Mouse (Mus musculus): Measurements from ENCODE around the gene Raet1e. TPM values are rescaled to one million over a fixed set of nuclear protein-coding genes. Genes with fewer than 3 reads are reported as not detected.
"Not testable (repeated sequence)": the region's sequence is repeated elsewhere in the genome, so short reads cannot be mapped to it uniquely, and the experiment has no call there.

Gene Raet1e
- polyA plus RNA-seq, 1 experiment from 2014 or later, result 3.2 TPM

- H3K9me3 ChIP-seq (ENCODE audit: control insufficient read depth, low read length); DNase-seq (ENCODE audit: low spot score); H3K4me3 ChIP-seq (ENCODE audit: low read depth, low read length); ATAC-seq (replicated peaks; ENCODE audit: low FRiP score); H3K9ac ChIP-seq (ENCODE audit: low read depth, low read length); H3K36me3 ChIP-seq (ENCODE audit: control insufficient read depth, insufficient read depth, low read length); H3K27ac ChIP-seq (ENCODE audit: low read depth, low read length); H3K4me1 ChIP-seq (replicated peaks; ENCODE audit: control insufficient read depth, insufficient read depth, low read length): not testable (repeated sequence)
- peak overlapping the region; percentile 36; the same call in 1 of the 2 replicates for H3K4me2 ChIP-seq
- peaks cover 32% of the 10 kb centered on the region for H3K27me3 ChIP-seq (replicated peaks; ENCODE audit: control insufficient read depth, insufficient read depth, low read length)
- 16% methylated on average over 9 of the region's 9 CpGs for WGBS
Observed at GRCm38 (mm10) chr10:22163279-22163678, 4.9 kb downstream of the Raet1e start.

DNA sequence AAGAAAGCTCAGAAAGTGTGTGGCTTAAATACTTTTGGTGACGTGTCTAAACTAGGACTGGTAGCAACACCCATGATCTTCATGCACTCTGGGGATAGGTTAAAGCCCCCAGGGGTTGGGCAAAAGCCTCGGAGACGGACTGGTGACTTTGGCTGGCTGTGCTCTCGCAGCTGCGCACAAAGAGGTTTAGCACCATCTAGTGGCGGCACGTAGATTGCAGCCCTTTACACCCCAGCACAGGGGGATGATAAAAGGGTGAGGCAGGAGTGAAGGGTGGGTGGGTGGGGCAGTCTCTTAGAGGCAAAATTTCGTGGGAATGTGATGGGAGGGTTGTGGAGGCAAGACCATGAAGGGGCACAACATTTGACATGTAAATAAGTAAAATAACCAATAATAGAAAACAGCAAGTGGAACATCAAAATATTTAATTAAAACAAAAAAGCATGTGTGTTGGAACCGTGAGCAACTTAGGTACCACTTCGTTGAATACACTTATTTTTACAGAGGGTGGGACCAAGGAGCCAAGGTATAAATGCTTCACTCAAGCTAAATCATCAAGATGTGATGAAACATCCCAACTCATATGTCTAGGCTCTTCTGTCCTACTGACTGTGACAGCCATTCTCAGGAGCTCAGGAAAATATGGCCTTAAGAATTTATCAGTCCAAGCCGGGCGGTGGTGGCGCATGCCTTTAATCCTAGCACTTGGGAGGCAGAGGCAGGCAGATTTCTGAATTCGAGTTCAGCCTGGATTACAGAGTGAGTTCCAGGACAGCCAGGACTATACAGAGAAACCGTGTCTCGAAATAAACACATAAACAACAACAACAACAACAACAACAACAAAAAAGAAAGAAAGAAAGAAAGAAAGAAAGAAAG is 5.6 kb downstream of the Raet1e start:
- H3K4me1 ChIP-seq (replicated peaks; ENCODE audit: control insufficient read depth, insufficient read depth, low read length); H3K27ac ChIP-seq (ENCODE audit: low read depth, low read length); H3K36me3 ChIP-seq (ENCODE audit: control insufficient read depth, insufficient read depth, low read length); DNase-seq (ENCODE audit: low spot score); H3K4me3 ChIP-seq (ENCODE audit: low read depth, low read length); ATAC-seq (replicated peaks; ENCODE audit: low FRiP score); H3K9me3 ChIP-seq (ENCODE audit: control insufficient read depth, low read length); H3K9ac ChIP-seq (ENCODE audit: low read depth, low read length): not testable (repeated sequence)
- WGBS, result 32% methylated on average over 14 of the region's 16 CpGs
- Histone ChIP-seq H3K27me3 (replicated peaks; ENCODE audit: control insufficient read depth, insufficient read depth, low read length) (peaks cover 26% of the 10 kb centered on the region), H3K4me2 (peak overlapping the region; percentile 36; the same call in 1 of the 2 replicates)

DNA sequence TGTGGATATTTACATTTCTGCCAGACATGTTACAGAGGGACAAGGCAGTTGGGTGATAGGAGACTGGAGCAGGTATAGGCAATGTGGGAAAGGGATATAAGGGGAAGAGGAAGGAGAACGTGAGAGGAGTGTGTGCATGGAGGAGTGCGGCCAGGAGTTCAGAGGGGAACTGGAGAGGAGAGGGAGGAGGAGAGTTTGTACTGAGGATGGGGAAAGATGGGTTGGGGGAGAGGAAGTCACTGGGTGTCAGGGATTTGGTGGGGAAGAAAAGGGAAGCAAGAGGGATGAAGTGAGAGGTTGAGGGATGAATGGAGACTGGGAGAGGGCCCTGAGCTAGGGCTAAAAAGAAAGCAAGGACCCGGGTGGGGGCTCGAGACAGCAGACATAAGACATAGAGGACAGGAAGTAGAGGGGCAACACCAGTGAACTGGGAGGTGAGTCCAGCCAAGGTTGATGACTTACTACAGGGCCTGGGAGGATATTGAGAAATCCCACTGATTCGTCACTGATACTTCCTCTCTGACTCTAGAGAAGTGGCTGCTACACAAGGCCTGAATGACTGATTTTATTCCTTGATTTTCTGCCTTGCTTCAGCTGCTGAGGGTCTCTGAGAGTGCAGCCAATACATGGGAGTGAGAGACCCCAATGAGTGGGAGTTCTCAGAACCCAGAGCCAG is 7.1 kb downstream of the Raet1e start:
- peaks cover 14% of the 10 kb centered on the region for H3K27me3 ChIP-seq (replicated peaks; ENCODE audit: control insufficient read depth, insufficient read depth, low read length)
- H3K9me3 ChIP-seq (ENCODE audit: control insufficient read depth, low read length); H3K4me1 ChIP-seq (replicated peaks; ENCODE audit: control insufficient read depth, insufficient read depth, low read length); H3K9ac ChIP-seq (ENCODE audit: low read depth, low read length); H3K4me3 ChIP-seq (ENCODE audit: low read depth, low read length); H3K4me2 ChIP-seq; H3K36me3 ChIP-seq (ENCODE audit: control insufficient read depth, insufficient read depth, low read length); H3K27ac ChIP-seq (ENCODE audit: low read depth, low read length); ATAC-seq (replicated peaks; ENCODE audit: low FRiP score); DNase-seq (ENCODE audit: low spot score): not testable (repeated sequence)
- 37% methylated on average over 5 of the region's 5 CpGs for WGBS

- not testable (repeated sequence) for H3K4me3 ChIP-seq (ENCODE audit: low read depth, low read length); H3K9ac ChIP-seq (ENCODE audit: low read depth, low read length); H3K9me3 ChIP-seq (ENCODE audit: control insufficient read depth, low read length); H3K27me3 ChIP-seq (replicated peaks; ENCODE audit: control insufficient read depth, insufficient read depth, low read length); H3K4me1 ChIP-seq (replicated peaks; ENCODE audit: control insufficient read depth, insufficient read depth, low read length); H3K27ac ChIP-seq (ENCODE audit: low read depth, low read length); H3K36me3 ChIP-seq (ENCODE audit: control insufficient read depth, insufficient read depth, low read length); ATAC-seq (replicated peaks; ENCODE audit: low FRiP score); DNase-seq (ENCODE audit: low spot score); H3K4me2 ChIP-seq
- 61% methylated on average over 2 of the region's 2 CpGs for WGBS
Observed at GRCm38 (mm10) chr10:22166025-22166424, 7.7 kb downstream of the Raet1e start.

- not testable (repeated sequence) for H3K9ac ChIP-seq (ENCODE audit: low read depth, low read length); H3K4me1 ChIP-seq (replicated peaks; ENCODE audit: control insufficient read depth, insufficient read depth, low read length); H3K36me3 ChIP-seq (ENCODE audit: control insufficient read depth, insufficient read depth, low read length); H3K9me3 ChIP-seq (ENCODE audit: control insufficient read depth, low read length); ATAC-seq (replicated peaks; ENCODE audit: low FRiP score); H3K27me3 ChIP-seq (replicated peaks; ENCODE audit: control insufficient read depth, insufficient read depth, low read length); H3K4me2 ChIP-seq; DNase-seq (ENCODE audit: low spot score); H3K27ac ChIP-seq (ENCODE audit: low read depth, low read length); H3K4me3 ChIP-seq (ENCODE audit: low read depth, low read length)
- 60% methylated on average over 1 of the region's 1 CpGs for WGBS
Observed at GRCm38 (mm10) chr10:22167061-22167460, 8.7 kb downstream of the Raet1e start.

- H3K27me3 ChIP-seq (replicated peaks; ENCODE audit: control insufficient read depth, insufficient read depth, low read length); H3K4me3 ChIP-seq (ENCODE audit: low read depth, low read length); H3K9me3 ChIP-seq (ENCODE audit: control insufficient read depth, low read length); H3K9ac ChIP-seq (ENCODE audit: low read depth, low read length); ATAC-seq (replicated peaks; ENCODE audit: low FRiP score); H3K27ac ChIP-seq (ENCODE audit: low read depth, low read length); H3K36me3 ChIP-seq (ENCODE audit: control insufficient read depth, insufficient read depth, low read length); DNase-seq (ENCODE audit: low spot score); H3K4me2 ChIP-seq; H3K4me1 ChIP-seq (replicated peaks; ENCODE audit: control insufficient read depth, insufficient read depth, low read length): not testable (repeated sequence)
Observed at GRCm38 (mm10) chr10:22169116-22169515, 10.7 kb downstream of the Raet1e start.

GRCm38 (mm10) chr10:22172431-22173334 is 14.3 kb downstream of the Raet1e start:
- DNase-seq (ENCODE audit: low spot score); ATAC-seq (replicated peaks; ENCODE audit: low FRiP score); H3K9me3 ChIP-seq (ENCODE audit: control insufficient read depth, low read length); H3K9ac ChIP-seq (ENCODE audit: low read depth, low read length); H3K4me3 ChIP-seq (ENCODE audit: low read depth, low read length); H3K27ac ChIP-seq (ENCODE audit: low read depth, low read length); H3K27me3 ChIP-seq (replicated peaks; ENCODE audit: control insufficient read depth, insufficient read depth, low read length); H3K36me3 ChIP-seq (ENCODE audit: control insufficient read depth, insufficient read depth, low read length); H3K4me1 ChIP-seq (replicated peaks; ENCODE audit: control insufficient read depth, insufficient read depth, low read length): not testable (repeated sequence)
- WGBS, result 64% methylated on average over 4 of the region's 5 CpGs
- 0 out of 2 replicates have a peak overlapping the region, but pooled peaks have one; percentile 14 for H3K4me2 ChIP-seq
